Mouse (Mus musculus): ENCODE results near the gene Repin1. TPM values are rescaled to one million over a fixed set of nuclear protein-coding genes. Genes with fewer than 3 reads are reported as not detected.

Gene Repin1
- polyA plus RNA-seq, 1 experiment from 2014 or later, result 40.8 TPM

DNA sequence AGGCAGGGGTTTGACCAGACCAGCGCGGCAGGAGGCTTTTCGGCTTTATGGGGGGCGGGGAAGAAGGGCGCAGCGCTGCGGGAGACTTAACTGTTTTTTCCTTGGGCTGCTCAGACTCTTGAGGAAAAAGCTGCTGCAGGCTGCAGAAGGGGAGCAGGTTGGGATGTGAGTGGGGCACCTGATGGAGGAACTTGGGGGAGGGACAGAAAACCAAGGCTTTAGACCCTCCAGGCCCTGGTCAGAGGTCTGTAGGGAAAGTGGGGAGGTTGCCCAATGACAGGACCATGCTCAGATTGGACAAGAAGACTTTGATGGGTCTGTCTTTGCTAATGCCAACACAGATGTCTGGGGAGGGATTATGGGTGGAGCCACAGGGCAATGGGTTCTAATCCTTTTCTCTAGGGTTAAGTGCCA is 33.8 kb downstream of the Repin1 start:
- H3K9me3 ChIP-seq (ENCODE audit: control insufficient read depth, low read length), result no peaks in the 10 kb centered on the region
- H3K27me3 ChIP-seq (ENCODE audit: control insufficient read depth, insufficient read depth, low read length), result 0 out of 2 replicates have a peak, but pooled peaks cover 7% of the 10 kb centered on the region
- peak overlapping the region; percentile 73 for H3K4me2 ChIP-seq (ENCODE audit: low read depth, low read length)
- H3K4me3 ChIP-seq (ENCODE audit: low read depth, low read length), result peak overlapping the region; percentile 48
- H3K4me1 ChIP-seq (ENCODE audit: control insufficient read depth, insufficient read depth, low read length), result peaks cover 4% of the 10 kb centered on the region; the same call in 1 of the 2 replicates
- no peak overlapping the region for H3K27ac ChIP-seq (ENCODE audit: low read depth, low read length)
- no peaks in the 10 kb centered on the region for H3K36me3 ChIP-seq (ENCODE audit: control insufficient read depth, insufficient read depth, low read length)
- ATAC-seq (ENCODE audit: low read depth), result no peak
- 2% methylated on average over 7 of the region's 7 CpGs for WGBS
- peak overlapping the region; percentile 55 for H3K9ac ChIP-seq (replicated peaks; ENCODE audit: low read depth, low read length)

- Histone ChIP-seq H3K36me3 (ENCODE audit: control insufficient read depth, insufficient read depth, low read length) (no peaks in the 10 kb centered on the region), H3K27me3 (ENCODE audit: control insufficient read depth, insufficient read depth, low read length) (0 out of 2 replicates have a peak, but pooled peaks cover 7% of the 10 kb centered on the region), H3K27ac (ENCODE audit: low read depth, low read length) (no peak overlapping the region), H3K4me3 (ENCODE audit: low read depth, low read length) (no peak overlapping the region), H3K9me3 (ENCODE audit: control insufficient read depth, low read length) (no peaks in the 10 kb centered on the region), H3K4me1 (ENCODE audit: control insufficient read depth, insufficient read depth, low read length) (peaks cover 4% of the 10 kb centered on the region; the same call in 1 of the 2 replicates), H3K4me2 (ENCODE audit: low read depth, low read length) (no peak overlapping the region), H3K9ac (replicated peaks; ENCODE audit: low read depth, low read length) (no peak overlapping the region)
- WGBS, result 80% methylated on average over 3 of the region's 3 CpGs
- ATAC-seq (ENCODE audit: low read depth), result no peak
These were observed 34.7 kb downstream of the Repin1 start for GRCm38 (mm10) chr6:48628377-48628776.

DNA sequence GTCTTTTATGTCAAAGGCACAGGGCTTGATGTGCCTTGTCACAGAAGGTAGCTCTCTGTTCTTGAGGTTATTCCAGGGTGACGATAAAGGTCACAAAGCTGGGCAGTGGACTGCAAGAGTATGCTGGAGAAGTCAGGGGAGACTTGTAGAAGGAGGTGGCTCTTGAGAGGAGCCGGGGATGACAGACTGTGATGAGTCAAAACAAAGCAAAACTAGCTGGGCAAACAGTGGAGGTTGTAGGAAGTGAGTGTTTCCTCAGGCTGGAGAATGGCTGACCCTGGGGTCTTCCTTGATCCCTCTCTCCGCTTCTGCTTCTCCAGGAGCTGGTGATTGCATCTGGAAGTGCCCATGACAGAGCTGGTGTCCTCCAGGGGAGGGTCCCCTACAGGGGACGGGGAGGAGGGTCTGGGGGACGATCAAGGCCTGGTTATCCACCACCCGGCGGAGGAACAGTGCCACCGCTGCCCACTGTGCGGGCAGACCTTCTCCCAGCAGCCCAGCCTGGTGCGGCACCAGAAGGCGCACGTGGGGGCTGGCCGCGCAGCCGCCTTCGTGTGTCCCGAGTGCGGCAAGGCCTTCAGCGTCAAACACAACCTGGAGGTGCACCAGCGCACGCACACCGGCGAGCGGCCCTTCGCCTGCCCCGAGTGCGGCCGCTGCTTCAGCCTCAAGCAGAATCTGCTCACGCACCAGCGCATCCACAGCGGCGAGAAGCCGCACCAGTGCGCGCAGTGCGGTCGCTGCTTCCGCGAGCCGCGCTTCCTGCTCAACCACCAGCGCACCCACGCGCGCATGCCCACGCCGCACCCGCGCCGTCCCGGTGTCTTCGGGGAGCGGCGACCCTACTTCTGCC is 35.4 kb downstream of the Repin1 start:
- peak overlapping the region; percentile 40; the same call in 1 of the 2 replicates for H3K27ac ChIP-seq (ENCODE audit: low read depth, low read length)
- no peaks in the 10 kb centered on the region for H3K36me3 ChIP-seq (ENCODE audit: control insufficient read depth, insufficient read depth, low read length)
- peak overlapping the region; percentile 39 for H3K4me3 ChIP-seq (ENCODE audit: low read depth, low read length)
- H3K4me2 ChIP-seq (ENCODE audit: low read depth, low read length), result peak overlapping the region; percentile 74
- H3K4me1 ChIP-seq (ENCODE audit: control insufficient read depth, insufficient read depth, low read length), result peaks cover 4% of the 10 kb centered on the region; the same call in 1 of the 2 replicates
- 0 out of 2 replicates have a peak, but pooled peaks cover 7% of the 10 kb centered on the region for H3K27me3 ChIP-seq (ENCODE audit: control insufficient read depth, insufficient read depth, low read length)
- no peaks in the 10 kb centered on the region for H3K9me3 ChIP-seq (ENCODE audit: control insufficient read depth, low read length)
- 7% methylated on average over 45 of the region's 54 CpGs for whole genome bisulfite sequencing
- peak; percentile 79 for ATAC-seq (ENCODE audit: low read depth)
- peak overlapping the region; percentile 33 for H3K9ac ChIP-seq (replicated peaks; ENCODE audit: low read depth, low read length)

GRCm38 (mm10) chr6:48629661-48630034 is 36.0 kb downstream of the Repin1 start:
- H3K27ac ChIP-seq (ENCODE audit: low read depth, low read length), result no peak overlapping the region
- ATAC-seq (ENCODE audit: low read depth), result peak; percentile 52; the same call in 1 of the 2 replicates
- H3K27me3 ChIP-seq (ENCODE audit: control insufficient read depth, insufficient read depth, low read length), result 0 out of 2 replicates have a peak, but pooled peaks cover 7% of the 10 kb centered on the region
- H3K4me3 ChIP-seq (ENCODE audit: low read depth, low read length), result peak overlapping the region; percentile 39
- H3K36me3 ChIP-seq (ENCODE audit: control insufficient read depth, insufficient read depth, low read length), result no peaks in the 10 kb centered on the region
- no peaks in the 10 kb centered on the region for H3K9me3 ChIP-seq (ENCODE audit: control insufficient read depth, low read length)
- WGBS, result 18% methylated on average over 13 of the region's 13 CpGs
- H3K4me2 ChIP-seq (ENCODE audit: low read depth, low read length), result peak overlapping the region; percentile 74
- peak overlapping the region; percentile 33 for H3K9ac ChIP-seq (replicated peaks; ENCODE audit: low read depth, low read length)
- H3K4me1 ChIP-seq (ENCODE audit: control insufficient read depth, insufficient read depth, low read length), result peaks cover 4% of the 10 kb centered on the region; the same call in 1 of the 2 replicates

DNA sequence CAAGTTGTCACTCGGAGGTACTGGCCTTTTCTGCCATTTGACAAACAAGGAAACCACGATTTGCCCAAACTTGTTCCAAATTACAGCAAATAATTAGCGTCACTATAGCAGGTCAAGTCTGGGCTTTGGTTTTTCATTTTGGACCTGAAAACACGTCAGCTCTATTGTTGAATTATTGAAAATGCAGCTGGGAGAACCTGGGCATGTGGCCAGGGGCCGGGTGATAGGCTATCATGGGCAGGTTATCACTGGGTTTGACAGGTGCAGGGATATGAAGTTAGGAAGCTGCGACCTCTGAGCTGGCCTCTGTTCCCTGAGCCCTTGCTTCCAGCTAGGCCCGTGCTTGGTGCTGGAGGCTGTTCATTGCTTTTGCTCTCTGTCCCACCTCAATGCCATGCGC is 37.1 kb downstream of the Repin1 start:
- no peak overlapping the region for H3K4me3 ChIP-seq (ENCODE audit: low read depth, low read length)
- H3K27ac ChIP-seq (ENCODE audit: low read depth, low read length), result no peak overlapping the region
- WGBS, result 93% methylated on average over 8 of the region's 8 CpGs
- H3K27me3 ChIP-seq (ENCODE audit: control insufficient read depth, insufficient read depth, low read length), result 0 out of 2 replicates have a peak, but pooled peaks cover 7% of the 10 kb centered on the region
- no peak overlapping the region for H3K4me2 ChIP-seq (ENCODE audit: low read depth, low read length)
- H3K9me3 ChIP-seq (ENCODE audit: control insufficient read depth, low read length), result no peaks in the 10 kb centered on the region
- ATAC-seq (ENCODE audit: low read depth), result no peak
- peaks cover 4% of the 10 kb centered on the region; the same call in 1 of the 2 replicates for H3K4me1 ChIP-seq (ENCODE audit: control insufficient read depth, insufficient read depth, low read length)
- no peaks in the 10 kb centered on the region for H3K36me3 ChIP-seq (ENCODE audit: control insufficient read depth, insufficient read depth, low read length)
- no peak overlapping the region for H3K9ac ChIP-seq (replicated peaks; ENCODE audit: low read depth, low read length)

DNA sequence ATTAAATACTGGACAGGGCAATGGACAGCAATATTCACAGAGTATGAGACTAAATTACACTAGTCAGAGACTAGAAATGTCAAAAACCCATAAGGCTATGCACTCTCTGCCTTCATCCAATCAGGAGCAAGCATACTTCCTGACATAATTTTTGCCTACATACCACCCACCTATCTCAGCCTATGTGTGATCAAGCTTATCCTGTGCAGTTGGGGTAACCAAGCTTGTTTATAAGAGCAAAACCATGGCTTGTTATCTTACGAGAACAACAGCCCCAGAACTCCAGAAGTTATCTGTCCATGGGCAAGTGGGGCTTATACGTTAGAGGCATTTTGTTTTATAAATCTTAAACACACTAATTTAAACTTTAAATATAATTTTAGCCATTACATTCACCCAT is 41.4 kb downstream of the Repin1 start:
- H3K4me1 ChIP-seq (ENCODE audit: control insufficient read depth, insufficient read depth, low read length), result no peaks in the 10 kb centered on the region
- H3K4me2 ChIP-seq (ENCODE audit: low read depth, low read length), result no peak overlapping the region
- no peaks in the 10 kb centered on the region for H3K36me3 ChIP-seq (ENCODE audit: control insufficient read depth, insufficient read depth, low read length)
- H3K9ac ChIP-seq (replicated peaks; ENCODE audit: low read depth, low read length), result no peak overlapping the region
- H3K4me3 ChIP-seq (ENCODE audit: low read depth, low read length), result no peak overlapping the region
- no peaks in the 10 kb centered on the region for H3K9me3 ChIP-seq (ENCODE audit: control insufficient read depth, low read length)
- no peak overlapping the region for H3K27ac ChIP-seq (ENCODE audit: low read depth, low read length)
- ATAC-seq (ENCODE audit: low read depth), result no peak
- WGBS, result 88% methylated on average over 2 of the region's 2 CpGs
- no peaks in the 10 kb centered on the region for H3K27me3 ChIP-seq (ENCODE audit: control insufficient read depth, insufficient read depth, low read length)

GRCm38 (mm10) chr6:48636515-48636914 is 42.8 kb downstream of the Repin1 start:
- 36% methylated on average over 6 of the region's 6 CpGs for WGBS
- Histone ChIP-seq H3K27ac (ENCODE audit: low read depth, low read length) (no peak overlapping the region), H3K36me3 (ENCODE audit: control insufficient read depth, insufficient read depth, low read length) (no peaks in the 10 kb centered on the region), H3K9me3 (ENCODE audit: control insufficient read depth, low read length) (no peaks in the 10 kb centered on the region), H3K4me2 (ENCODE audit: low read depth, low read length) (no peak overlapping the region), H3K4me3 (ENCODE audit: low read depth, low read length) (no peak overlapping the region), H3K4me1 (ENCODE audit: control insufficient read depth, insufficient read depth, low read length) (no peaks in the 10 kb centered on the region), H3K27me3 (ENCODE audit: control insufficient read depth, insufficient read depth, low read length) (no peaks in the 10 kb centered on the region), H3K9ac (replicated peaks; ENCODE audit: low read depth, low read length) (no peak overlapping the region)
- no peak for ATAC-seq (ENCODE audit: low read depth)

DNA sequence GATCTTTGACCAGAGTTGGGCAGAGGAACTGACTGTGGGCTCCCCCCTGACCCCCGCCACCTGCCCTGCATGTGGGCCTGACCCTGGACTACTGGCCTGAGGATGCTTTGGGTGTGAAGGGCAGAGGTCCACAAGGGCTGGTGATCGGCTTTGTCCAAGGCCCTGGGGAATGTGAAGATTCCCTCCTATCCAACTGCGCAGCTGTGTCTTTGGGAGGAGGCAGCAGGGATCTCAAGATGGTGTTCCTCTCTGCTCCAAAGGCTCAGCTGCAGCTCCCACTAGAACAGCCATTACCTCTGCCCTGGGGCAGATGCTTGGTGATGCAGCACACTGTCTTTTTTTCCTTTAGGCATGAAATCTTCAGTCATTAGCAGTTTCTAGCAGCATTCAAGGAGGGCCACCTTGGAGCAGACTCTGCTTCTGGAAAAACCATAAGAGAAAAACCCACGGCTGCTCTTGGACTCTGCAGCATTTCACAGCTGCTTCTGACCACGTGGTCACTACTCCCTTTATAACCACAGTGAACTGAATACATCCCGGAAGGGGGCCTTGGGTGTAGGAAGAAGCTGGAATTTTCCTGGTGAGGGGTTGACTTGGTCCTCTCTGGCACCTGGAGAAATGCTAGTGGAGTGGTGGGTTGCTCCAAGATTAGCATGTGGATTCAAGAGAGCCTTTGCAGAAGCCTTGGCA is 44.3 kb downstream of the Repin1 start:
- Histone ChIP-seq H3K4me2 (ENCODE audit: low read depth, low read length) (no peak overlapping the region), H3K27me3 (ENCODE audit: control insufficient read depth, insufficient read depth, low read length) (no peaks in the 10 kb centered on the region), H3K4me3 (ENCODE audit: low read depth, low read length) (no peak overlapping the region), H3K36me3 (ENCODE audit: control insufficient read depth, insufficient read depth, low read length) (no peaks in the 10 kb centered on the region), H3K9ac (replicated peaks; ENCODE audit: low read depth, low read length) (no peak overlapping the region), H3K27ac (ENCODE audit: low read depth, low read length) (no peak overlapping the region), H3K9me3 (ENCODE audit: control insufficient read depth, low read length) (no peaks in the 10 kb centered on the region), H3K4me1 (ENCODE audit: control insufficient read depth, insufficient read depth, low read length) (no peaks in the 10 kb centered on the region)
- 68% methylated on average over 6 of the region's 6 CpGs for WGBS
- ATAC-seq (ENCODE audit: low read depth), result no peak

GRCm38 (mm10) chr6:48638553-48638952 is 44.9 kb downstream of the Repin1 start:
- no peaks in the 10 kb centered on the region for H3K9me3 ChIP-seq (ENCODE audit: control insufficient read depth, low read length)
- H3K36me3 ChIP-seq (ENCODE audit: control insufficient read depth, insufficient read depth, low read length), result no peaks in the 10 kb centered on the region
- no peaks in the 10 kb centered on the region for H3K27me3 ChIP-seq (ENCODE audit: control insufficient read depth, insufficient read depth, low read length)
- no peak overlapping the region for H3K4me3 ChIP-seq (ENCODE audit: low read depth, low read length)
- 87% methylated on average over 2 of the region's 2 CpGs for WGBS
- H3K4me2 ChIP-seq (ENCODE audit: low read depth, low read length), result no peak overlapping the region
- no peaks in the 10 kb centered on the region for H3K4me1 ChIP-seq (ENCODE audit: control insufficient read depth, insufficient read depth, low read length)
- ATAC-seq (ENCODE audit: low read depth), result no peak
- H3K27ac ChIP-seq (ENCODE audit: low read depth, low read length), result no peak overlapping the region
- no peak overlapping the region for H3K9ac ChIP-seq (replicated peaks; ENCODE audit: low read depth, low read length)

All from neural tube, embryonic 14.5 days (tissue).